Mouse (Mus musculus): ENCODE data around the gene Palb2.
A peak's percentile ranks its signal among the peaks of the same experiment; 100 is the strongest.

The Palb2 gene

DNA sequence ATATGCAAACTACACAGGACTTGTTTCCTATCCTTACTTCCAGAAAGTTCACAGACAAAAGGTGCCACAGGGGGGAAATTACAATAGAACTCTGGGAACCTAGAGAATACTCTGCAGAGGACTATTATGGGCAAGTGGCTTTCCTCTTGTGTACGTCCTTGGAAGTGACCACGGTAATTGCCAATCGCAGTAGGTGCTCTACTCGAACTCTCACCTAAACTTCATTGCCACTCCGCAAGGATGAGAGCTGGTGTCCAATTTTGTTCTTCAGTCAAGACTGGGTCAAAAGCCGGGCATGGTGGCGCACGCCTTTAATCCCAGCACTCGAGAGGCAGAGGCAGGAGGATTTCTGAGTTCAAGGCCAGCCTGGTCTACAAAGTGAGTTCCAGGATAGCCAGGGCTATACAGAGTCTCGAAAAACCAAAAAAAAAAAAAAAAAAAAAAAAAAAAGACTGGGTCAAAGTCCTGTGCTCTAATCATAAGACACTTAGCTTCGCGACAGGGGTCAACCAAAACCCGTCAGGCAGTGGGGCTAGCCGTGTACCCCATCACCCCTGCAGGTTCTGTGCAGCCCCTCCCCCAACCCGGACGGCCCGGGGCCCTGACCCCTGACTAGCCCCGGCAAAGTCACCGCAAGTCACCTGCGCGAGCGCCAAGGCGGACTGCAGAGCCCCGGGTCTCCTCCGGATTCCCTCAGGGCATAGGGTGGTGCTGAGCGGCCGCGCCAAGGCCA, 31.6 kb downstream of the Palb2 start:
- DNase-seq (ENCODE audit: inconsistent age in 2 of 2, low spot score in 1 of 2): peak in 1 of 2 experiments; percentile 61

DNA sequence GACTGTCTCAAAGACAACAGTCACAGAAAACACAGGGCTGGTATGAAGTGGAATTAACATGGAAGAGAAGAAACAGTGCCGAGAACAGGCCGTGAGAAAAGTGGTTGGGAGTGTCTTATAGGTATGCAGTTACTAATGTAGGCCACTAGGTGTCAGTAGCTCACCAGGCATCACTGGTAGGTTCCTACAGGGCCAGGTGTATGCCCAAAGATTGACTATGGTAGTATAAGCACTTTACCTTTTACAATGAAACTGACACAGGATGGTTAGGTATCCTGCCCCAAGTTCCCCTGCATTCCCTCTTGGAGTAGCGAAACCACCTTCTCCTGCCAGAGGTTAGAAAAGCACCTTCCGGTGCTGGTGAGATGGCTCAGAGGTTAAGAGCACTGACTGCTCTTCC, 33.6 kb downstream of the Palb2 start:
- DNase-seq (ENCODE audit: inconsistent age in 2 of 2, low spot score in 1 of 2): peak; percentile 31 to 75

DNA sequence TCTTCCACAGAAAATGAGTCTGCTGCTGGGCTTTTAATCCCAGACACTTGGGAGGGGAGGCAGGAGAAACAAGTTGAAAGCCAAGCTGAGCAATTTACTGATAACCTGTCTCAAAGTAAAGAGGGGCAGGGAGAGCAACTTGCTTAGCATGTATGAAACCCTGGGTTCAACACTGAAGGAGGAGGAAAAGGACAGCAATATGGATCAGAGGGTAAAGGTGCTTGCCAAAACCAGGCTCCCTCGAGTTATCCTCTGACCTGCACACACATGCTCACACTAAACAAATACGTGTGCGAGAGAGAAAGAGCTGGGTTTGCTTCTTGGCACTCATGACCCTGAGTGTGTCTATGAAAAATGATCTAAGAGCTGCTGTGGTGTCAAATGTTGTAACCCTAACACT, 34.8 kb downstream of the Palb2 start:
- no peak for DNase-seq (ENCODE audit: inconsistent age in 2 of 2, low spot score in 1 of 2)

DNA sequence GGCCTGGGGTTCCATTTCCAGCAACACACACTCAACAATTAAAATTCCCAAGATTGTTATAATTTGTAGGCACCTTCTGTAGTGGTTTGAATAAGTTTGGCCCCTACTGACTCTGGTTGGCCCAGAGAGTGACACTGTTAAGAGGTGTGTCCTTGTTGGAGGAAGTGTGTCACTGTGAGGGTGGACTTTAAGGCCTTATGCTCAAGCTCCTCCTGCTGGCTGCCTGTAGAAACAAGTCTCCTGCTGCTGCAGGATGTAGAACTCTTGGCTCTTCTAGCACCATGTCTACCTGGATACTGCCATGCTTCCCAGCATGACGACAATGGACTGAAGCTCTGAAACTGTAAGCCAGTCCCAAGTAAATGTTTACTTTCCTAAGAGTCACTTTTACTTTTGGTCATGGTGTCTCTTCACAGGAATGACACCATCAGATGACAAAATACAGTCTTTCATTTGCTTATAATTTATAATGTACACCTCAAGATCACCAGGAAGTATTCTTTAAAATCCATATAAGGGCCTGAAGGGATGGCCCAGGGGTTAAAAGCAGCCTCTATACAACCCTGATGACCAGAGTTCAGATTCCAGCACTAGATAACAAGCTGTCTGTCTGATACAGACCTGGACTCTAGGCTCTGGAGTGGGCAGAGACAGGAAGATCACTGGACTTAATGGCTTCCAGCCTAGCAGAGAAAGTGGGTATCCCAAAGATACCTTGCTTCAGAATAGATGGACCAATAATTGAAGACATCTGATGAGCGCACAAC, 38.0 kb downstream of the Palb2 start:
- peak in 1 of 2 experiments; percentile 24 for DNase-seq (ENCODE audit: inconsistent age in 2 of 2, low spot score in 1 of 2)

DNA sequence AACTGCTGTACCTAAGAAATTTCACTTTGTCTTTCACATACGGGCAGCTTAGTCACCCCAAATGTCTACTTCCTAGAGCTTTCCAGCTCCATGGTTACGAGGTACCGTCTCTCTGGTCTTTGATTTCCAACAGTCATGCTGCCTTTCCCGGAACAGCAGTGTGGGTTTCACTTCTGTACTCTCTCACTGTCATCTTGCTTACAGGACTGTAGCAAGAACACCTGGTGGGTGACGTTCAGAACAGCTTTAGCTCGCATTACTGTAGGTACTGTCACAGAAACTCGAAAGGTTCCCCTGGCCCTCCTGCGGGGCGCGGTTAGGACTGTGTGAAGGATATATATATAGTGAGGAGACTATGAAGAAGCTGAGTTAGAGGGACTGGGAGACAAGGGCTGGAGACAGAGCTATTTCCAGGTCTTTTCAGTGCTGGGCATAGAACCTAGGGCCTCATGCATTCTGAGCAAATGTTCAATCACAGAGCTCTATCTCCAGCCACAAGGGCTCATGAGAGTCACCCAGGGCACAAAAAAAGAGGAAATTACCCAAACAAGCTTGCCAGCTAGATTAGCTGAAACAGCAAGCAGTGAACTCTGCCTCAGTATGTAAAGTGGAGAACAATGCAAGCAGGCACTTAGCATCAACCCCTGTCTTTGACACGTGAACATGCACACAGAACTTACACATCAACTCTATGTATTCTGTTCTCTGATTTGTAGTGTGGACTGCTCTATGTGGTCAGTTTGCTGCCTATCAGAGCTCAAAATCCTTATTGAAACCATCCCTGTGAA, 45.4 kb downstream of the Palb2 start:
- peak in 1 of 2 experiments; percentile 35 for DNase-seq (ENCODE audit: inconsistent age in 2 of 2, low spot score in 1 of 2)

DNA sequence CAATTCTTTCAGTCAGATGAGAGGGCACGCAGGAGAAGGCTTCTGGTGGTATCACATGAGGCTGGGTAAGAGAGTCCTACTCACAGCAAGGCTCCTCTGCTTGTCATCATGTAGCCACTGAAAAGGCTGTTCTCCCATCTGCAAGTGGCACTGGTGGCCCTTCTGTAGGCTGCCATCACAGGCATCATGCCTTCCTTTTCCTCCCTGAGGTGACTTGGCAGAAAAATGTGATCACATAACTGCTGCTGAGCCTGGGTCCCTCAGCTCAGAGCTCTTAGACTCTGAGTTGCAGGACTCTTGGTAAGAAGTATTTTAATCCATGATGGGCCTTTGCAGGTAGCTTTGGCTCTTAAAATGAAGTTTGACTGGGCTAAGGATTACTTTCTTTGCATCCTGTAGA, 51.7 kb downstream of the Palb2 start:
- DNase-seq (ENCODE audit: inconsistent age in 2 of 2, low spot score in 1 of 2): no peak

DNA sequence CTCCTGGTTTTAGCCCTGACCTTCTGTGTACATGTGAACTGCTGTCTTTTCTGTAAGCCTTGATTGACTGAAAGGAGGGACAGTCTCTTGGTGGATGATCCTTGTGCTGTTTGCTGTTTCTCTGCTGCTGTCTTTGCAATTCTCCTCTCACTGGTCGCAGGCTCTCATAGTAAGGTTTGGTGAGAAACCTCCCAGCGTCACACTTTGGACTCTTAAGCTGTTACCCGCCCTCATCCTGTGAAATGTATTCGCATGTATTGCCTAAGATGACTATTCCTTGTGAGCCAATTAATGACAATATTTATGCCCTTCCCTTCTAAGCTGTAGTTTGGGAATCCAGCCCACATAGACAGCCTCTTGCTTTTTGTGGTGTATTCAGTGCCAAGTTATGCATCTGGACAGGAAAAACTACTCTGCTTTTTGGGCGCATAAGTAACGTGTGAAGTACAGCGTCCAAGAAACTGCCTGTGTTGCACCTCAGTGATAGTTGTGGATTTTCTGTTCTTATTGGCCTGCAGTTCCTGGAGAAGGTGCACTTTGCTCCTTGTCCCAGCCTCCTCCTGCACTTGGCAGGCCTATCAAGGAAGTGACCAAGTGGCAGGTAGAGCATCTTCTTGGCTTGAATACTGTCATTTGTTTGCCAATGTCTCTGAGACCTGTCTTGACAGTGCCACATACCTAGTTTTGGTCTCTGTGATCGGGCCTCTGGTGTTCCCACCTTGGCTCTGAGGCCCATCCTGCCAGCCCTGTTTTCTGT, 52.8 kb downstream of the Palb2 start:
- no peak for DNase-seq (ENCODE audit: inconsistent age in 2 of 2, low spot score in 1 of 2)

DNA sequence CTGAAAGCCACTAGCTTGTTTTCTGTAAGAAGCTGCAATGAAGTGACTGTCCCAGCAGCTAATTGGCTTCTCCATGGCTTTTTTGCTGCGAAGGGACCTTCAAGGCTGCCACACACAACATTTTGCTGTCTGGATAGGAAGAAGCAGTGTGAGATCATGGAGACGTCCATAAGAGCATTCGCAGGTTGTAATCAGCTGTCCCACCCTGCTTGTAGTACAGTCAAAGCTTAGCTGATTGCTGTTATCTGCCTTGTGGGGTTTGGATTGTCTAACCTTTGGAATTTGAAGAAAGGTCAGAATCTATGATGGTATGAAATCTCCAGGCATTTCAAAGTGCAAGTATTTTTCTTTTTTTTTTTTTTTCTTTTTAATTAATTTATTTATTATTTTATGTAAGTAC, 58.4 kb downstream of the Palb2 start:
- no peak for DNase-seq (ENCODE audit: inconsistent age in 2 of 2, low spot score in 1 of 2)

DNA sequence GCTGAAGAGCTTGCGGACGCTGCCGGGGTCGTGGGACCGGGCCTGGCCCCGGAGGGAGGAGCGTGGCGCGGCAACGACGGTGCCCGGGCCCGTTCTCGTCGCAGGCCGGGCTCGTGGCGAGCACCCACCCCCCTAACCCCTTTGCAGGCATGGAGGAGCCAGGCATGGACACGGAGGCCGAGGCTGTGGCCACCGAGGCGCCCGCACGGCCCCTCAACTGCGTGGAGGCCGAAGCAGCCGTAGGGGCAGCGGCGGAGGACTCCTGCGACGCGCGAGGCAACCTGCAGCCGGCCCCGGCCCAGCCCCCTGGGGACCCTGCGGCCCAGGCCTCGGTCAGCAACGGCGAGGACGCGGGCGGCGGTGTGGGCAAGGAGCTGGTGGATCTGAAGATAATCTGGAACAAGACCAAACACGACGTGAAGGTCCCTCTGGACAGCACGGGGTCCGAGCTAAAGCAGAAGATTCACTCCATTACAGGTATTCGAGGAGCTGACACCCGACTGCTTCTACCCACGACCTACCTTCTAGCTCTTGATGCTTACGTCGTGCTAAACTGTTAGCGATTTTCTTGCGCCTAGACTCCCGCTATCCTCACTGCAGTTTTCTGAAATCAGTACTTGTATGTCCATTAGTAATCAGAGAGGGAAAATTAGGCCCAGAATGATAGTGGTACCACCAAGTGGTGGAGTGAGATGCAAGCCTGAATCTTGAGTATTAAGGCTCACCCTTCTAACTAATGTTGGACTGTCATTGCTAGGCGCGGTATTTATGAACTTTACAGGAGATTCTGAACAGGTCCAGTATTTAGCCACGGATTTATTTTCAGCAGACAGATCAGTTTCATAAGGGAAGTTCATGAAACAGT, 65.0 kb downstream of the Palb2 start:
- no peak for DNase-seq (ENCODE audit: inconsistent age in 2 of 2, low spot score in 1 of 2)

DNA sequence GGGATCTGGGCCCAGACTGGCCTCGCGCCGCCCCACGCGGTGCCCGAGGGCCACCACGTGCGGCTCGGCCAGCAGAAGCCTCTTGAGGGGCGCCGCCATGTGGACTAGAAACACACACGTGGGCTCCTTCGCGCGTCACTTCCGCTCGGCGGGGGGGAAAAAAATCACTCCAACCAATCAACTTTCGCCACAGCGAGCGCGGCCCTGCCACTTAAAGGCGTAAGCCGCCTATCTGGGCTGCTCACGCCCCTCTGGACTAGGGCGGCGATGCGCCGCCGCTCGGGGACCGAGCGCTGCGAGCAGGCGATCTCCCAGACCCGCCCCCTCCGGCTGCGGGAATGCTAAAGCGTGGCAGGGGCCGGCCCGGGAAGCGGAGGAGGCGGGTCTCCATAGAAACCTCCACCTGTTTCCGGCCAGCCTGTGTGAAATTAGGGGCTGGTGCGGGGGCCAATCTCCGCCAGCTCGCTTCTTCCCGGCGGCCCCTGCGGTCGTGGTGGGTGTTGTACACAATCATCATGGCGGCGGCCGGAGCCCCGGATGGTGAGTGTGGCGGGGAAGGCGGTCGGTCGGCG, 65.8 kb downstream of the Palb2 start, which contains the start of the genes Ubfd1 and Ears2:
Gene Ubfd1 (plus strand): TSS at position 231 of the 572 bp plus-strand sequence.
Gene Ears2 (minus strand): TSS at position 319 of the 572 bp plus-strand sequence.
- DNase-seq (ENCODE audit: inconsistent age in 2 of 2, low spot score in 1 of 2): peak; percentile 97 to 99

DNA sequence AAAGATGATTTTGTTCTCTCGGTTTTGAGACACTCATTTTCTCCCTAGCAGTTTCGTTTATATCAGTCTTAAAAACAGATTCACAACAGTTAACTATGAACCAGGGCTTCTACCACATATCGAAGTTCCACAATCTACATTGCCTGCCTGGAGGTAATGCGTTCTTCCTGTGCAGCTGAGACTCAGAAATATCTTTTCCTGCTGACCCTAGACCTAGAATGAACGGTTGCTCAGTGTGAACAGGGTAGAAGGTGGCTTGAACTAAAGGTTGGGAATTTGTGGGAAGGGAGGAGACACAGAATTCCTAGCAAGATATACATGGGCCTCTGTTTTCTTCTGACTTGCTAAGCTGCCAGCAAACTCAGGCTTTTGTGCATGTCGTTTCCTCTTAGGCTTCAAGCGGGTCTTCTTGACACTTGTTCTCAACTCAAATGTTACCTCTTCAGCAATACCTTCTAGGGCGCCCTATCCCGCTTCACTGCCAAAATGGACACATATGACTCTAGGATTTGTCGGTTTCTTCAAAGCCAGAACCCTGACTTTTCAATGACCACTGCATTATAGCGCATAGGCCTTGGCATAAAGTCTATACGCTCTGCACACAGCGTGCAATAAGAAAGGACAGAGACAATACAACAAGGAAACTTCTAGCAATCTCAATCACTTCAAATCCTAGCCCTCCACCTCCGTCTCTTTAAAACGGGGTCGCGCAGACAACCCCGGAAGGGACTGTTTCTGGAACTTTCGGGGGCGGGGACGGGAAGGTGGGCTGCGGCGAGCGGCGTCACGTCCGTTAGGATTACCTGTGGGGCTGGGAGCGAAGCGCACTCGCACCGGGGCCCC, 66.5 kb downstream of the Palb2 start:
- no peak for DNase-seq (ENCODE audit: inconsistent age in 2 of 2, low spot score in 1 of 2)

DNA sequence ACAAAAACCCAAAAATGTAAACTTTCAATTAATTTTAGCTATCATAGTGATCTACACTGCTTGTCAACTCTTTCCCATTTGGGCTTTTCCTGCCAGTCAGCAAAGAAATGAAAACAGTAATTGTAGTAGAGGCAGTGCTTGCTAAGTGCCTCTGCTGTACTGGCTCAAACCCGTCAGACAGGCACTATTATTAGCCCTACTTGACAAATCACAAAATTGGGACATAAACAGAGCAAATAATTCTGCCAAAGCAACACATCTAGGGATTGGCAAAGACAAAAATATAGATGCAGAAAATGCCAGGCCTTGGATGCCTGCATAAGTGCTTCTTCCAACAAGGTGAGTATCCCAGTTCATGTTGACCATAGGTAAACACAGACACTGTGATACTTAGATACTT, 67.1 kb downstream of the Palb2 start:
- DNase-seq (ENCODE audit: inconsistent age in 2 of 2, low spot score in 1 of 2): no peak
